Comparison of ENCODE assay signal across 31 mouse cellular contexts in genomic region chr4:141512145-141512544, GRCm38 (mm10). TPM values are rescaled to one million over a fixed set of nuclear protein-coding genes. Genes with fewer than 3 reads are reported as not detected.
A peak's percentile ranks its signal among the peaks of the same experiment; 100 is the strongest.
DNase-seq lines count a peak whose midpoint lies in the region; ATAC-seq lines count a peak whose summit lies in the region.
"Had no signal": no experiment of that assay in that cellular context is flagged by ENCODE, and none has a peak within 500 bp of the region (broad histone marks: within the 10 kb centered on the region; RNA-seq: fewer than 3 reads in every experiment).

No protein-coding gene starts in this region.

- no peaks in the 10 kb centered on the region for H3K27me3 ChIP-seq in heart, embryonic 14.5 days (ENCODE audit: control insufficient read depth, insufficient read depth, low read length)
- H3K27me3 ChIP-seq: embryonic facial prominence, embryonic 15.5 days; forebrain, embryonic 12.5 days; hindbrain, embryonic 12.5 days; liver, embryonic 15.5 days had no signal

- H3K4me3 ChIP-seq in heart, embryonic 14.5 days (ENCODE audit: control insufficient read depth in 1 of 2, insufficient read depth in 1 of 2, low read depth in 1 of 2, low read length in 2 of 2): no peak overlapping the region
- H3K4me3 ChIP-seq: embryonic facial prominence, embryonic 10.5 days; embryonic facial prominence, embryonic 15.5 days; forebrain, embryonic 12.5 days; hindbrain, embryonic 12.5 days; liver, embryonic 15.5 days had no signal

- intact Hi-C loops in heart, postnatal 10 days (cut with DNase I): no loop called here

- DNase-seq in heart, postnatal 10 days: no peak
- peak; percentile 43 for DNase-seq in 416B (ENCODE audit: low read depth)
- DNase-seq in embryo, embryonic 10.5 days (ENCODE audit: low spot score): no peak
- no peak for DNase-seq in frontal cortex, postnatal 14 days (ENCODE audit: low spot score in 2 of 2)
- DNase-seq: adrenal gland, postnatal 14 days; cerebellum, adult 11-12 months; cerebellum, adult 9-11 months; forebrain, postnatal 0 days; gastrocnemius, postnatal 14 days; heart, postnatal 14 days; kidney, adult 9 months; kidney, postnatal 36 days; layer of hippocampus, postnatal 36 days; liver; lung, embryonic 14.5 days; midbrain, embryonic 14.5 days; right cerebral cortex, adult 18-20 months; right cerebral cortex, postnatal 4 days; thymus, adult 18-20 months; thymus, postnatal 25 days had no signal

- no peak for ATAC-seq in heart, embryonic 14.5 days (ENCODE audit: insufficient number of reproducible peaks, insufficient read depth, low FRiP score, low read depth)
- ATAC-seq in granulocyte monocyte progenitor cell, adult 5-6 weeks (replicated peaks; ENCODE audit: poor library complexity, severe bottlenecking): peak; percentile 87
- ATAC-seq in monocyte, adult 5-6 weeks (replicated peaks; ENCODE audit: insufficient number of reproducible peaks, low FRiP score, low TSS enrichment, poor library complexity, severe bottlenecking): peak; percentile 63; the same call in 1 of the 2 replicates
- ATAC-seq: forebrain, postnatal 0 days; intestine, embryonic 16.5 days had no signal

- H3K4me2 ChIP-seq in heart, embryonic 14.5 days (ENCODE audit: low read length): no peak overlapping the region
- H3K4me2 ChIP-seq: embryonic facial prominence, embryonic 15.5 days; forebrain, embryonic 12.5 days; heart, embryonic 11.5 days; hindbrain, embryonic 12.5 days; liver, embryonic 15.5 days; lung, embryonic 14.5 days had no signal

- H3K9me3 ChIP-seq in heart, embryonic 14.5 days (ENCODE audit: control insufficient read depth, low read length): no peaks in the 10 kb centered on the region
- H3K9me3 ChIP-seq: embryonic facial prominence, embryonic 10.5 days; embryonic facial prominence, embryonic 15.5 days; forebrain, embryonic 12.5 days; hindbrain, embryonic 12.5 days; liver, embryonic 15.5 days had no signal

- H3K36me3 ChIP-seq in heart, embryonic 14.5 days (ENCODE audit: control insufficient read depth, insufficient read depth, low read length): peaks cover 22% of the 10 kb centered on the region

- peak overlapping the region; percentile 21; the same call in 1 of the 2 replicates for H3K9ac ChIP-seq in heart, embryonic 14.5 days (ENCODE audit: low read length)
- H3K9ac ChIP-seq: embryonic facial prominence, embryonic 15.5 days; forebrain, embryonic 12.5 days; forebrain, postnatal 0 days; hindbrain, embryonic 12.5 days; liver, embryonic 15.5 days; lung, embryonic 14.5 days had no signal

- 80% methylated on average over 6 of the region's 6 CpGs for WGBS in heart, embryonic 14.5 days

- H3K4me1 ChIP-seq in heart, embryonic 14.5 days (ENCODE audit: control insufficient read depth in 2 of 2, insufficient read depth in 2 of 2, low read length in 2 of 2): peaks cover 14 to 24% of the 10 kb centered on the region in 2 experiments

- H3K27ac ChIP-seq in heart, embryonic 14.5 days (replicated peaks in 1 of 2; ENCODE audit: control insufficient read depth in 1 of 2, insufficient read depth in 1 of 2, low read depth in 2 of 2, low read length in 2 of 2): no peak overlapping the region
- H3K27ac ChIP-seq: embryonic facial prominence, embryonic 10.5 days; embryonic facial prominence, embryonic 15.5 days; forebrain, embryonic 12.5 days; hindbrain, embryonic 12.5 days; liver, embryonic 15.5 days; stomach, postnatal 0 days had no signal

RNA-seq across cellular contexts. Expression of gene Spen, which starts 26.3 kb away (rescaled TPM):
- polyA plus RNA-seq in heart, embryonic 14.5 days (2014; fragmentation: Nextera tagmentation; extraction: Ambion mirVana): 9.6 and 10.7 TPM in 2 replicates
- 10 to 100 TPM; 32.1 to 34.2 TPM for total RNA-seq in heart, postnatal 10 days (2021)
- total RNA-seq in granulocyte monocyte progenitor cell, adult 5-6 weeks (2014; fragmentation: Nextera tagmentation): 37.8 TPM in 2 replicates
- total RNA-seq in granulocyte monocyte progenitor cell, adult 5-6 weeks (2017): 21.4 and 25.5 TPM in 2 replicates
- total RNA-seq in monocyte, adult 5-6 weeks (2017): 39.8 to 81.5 TPM (median 48.1 TPM) in 3 replicates
